Mouse (Mus musculus) liver, postnatal 0 days (tissue): ENCODE results near the gene Myh9. TPM values are rescaled to one million over a fixed set of nuclear protein-coding genes. Genes with fewer than 3 reads are reported as not detected.

Experiments used
- ATAC-seq: fragments of 200-750 bp; cut with Nextera tagmentation; 2 replicates; pipeline ENCODE4 v1.8.0; 2017; ENCODE audit warnings: mild to moderate bottlenecking, moderate library complexity
- DNase-seq: peaks from one replicate; pipeline ENCODE4 v3.0.0-alpha.2; 2016
- H3K27ac ChIP-seq: fragments of 300-500 bp; sonication (generic); 2 replicates; pipeline ENCODE4 v1.5.1; 2014; ENCODE audit warnings: antibody characterized with exemption, moderate library complexity, mild to moderate bottlenecking, low read depth
- H3K27me3 ChIP-seq: fragments of 300-500 bp; sonication (generic); 2 replicates; pipeline ENCODE4 v1.6.1; 2014; ENCODE audit warnings: low read length, control low read depth, mixed read lengths; ENCODE audit not compliant: insufficient read depth
- H3K36me3 ChIP-seq: fragments of 300-500 bp; sonication (generic); replicated peaks from 2 replicates; pipeline ENCODE4 v1.6.1; 2014; ENCODE audit warnings: mild to moderate bottlenecking, control low read depth, low read length, moderate library complexity, mixed read lengths; ENCODE audit not compliant: insufficient read depth
- H3K4me1 ChIP-seq: fragments of 300-500 bp; sonication (generic); 2 replicates; pipeline ENCODE4 v1.6.1; 2014; ENCODE audit warnings: antibody characterized with exemption, mild to moderate bottlenecking, control low read depth; ENCODE audit not compliant: insufficient read depth
- H3K4me2 ChIP-seq: fragments of 300-500 bp; sonication (generic); 2 replicates; pipeline ENCODE4 v1.6.1; 2014; ENCODE audit warnings: low read depth, mild to moderate bottlenecking, low read length, moderate library complexity, mixed read lengths
- H3K4me3 ChIP-seq: fragments of 300-500 bp; sonication (generic); 2 replicates; pipeline ENCODE4 v1.5.1; 2014; ENCODE audit warnings: low read depth, low read length
- H3K9ac ChIP-seq: fragments of 300-500 bp; sonication (generic); replicated peaks from 2 replicates; pipeline ENCODE4 v1.6.1; 2014; ENCODE audit warnings: mild to moderate bottlenecking, moderate library complexity
- H3K9me3 ChIP-seq: fragments of 300-500 bp; sonication (generic); 2 replicates; pipeline ENCODE4 v1.6.1; 2016; ENCODE audit warnings: mild to moderate bottlenecking, control low read depth, low read length, mixed read lengths
- CTCF ChIP-seq: sonication (generic); IDR thresholded peaks from 2 replicates; pipeline ENCODE4 v1.5.1; 2016; ENCODE audit warnings: antibody characterized with exemption, low read depth
- EP300 ChIP-seq: IDR thresholded peaks from 2 replicates; pipeline ENCODE4 v1.6.1; 2016; ENCODE audit warnings: antibody characterized with exemption, low read depth, mild to moderate bottlenecking
- WGBS: fragments of 180-500 bp; shearing (Covaris S2); extraction: QIAGEN DNeasy Blood & Tissue Kit; methylation state at CpG from one replicate; pipeline ENCODE4 v1.1.7; 2014; ENCODE audit not compliant: insufficient replicate concordance; 5-methylcytosine and 5-hydroxymethylcytosine counted together
- polyA plus RNA-seq: library from polyadenylated mRNA; unstranded; fragments of >200 nt; fragmentation: Nextera tagmentation; extraction: Ambion mirVana; gene quantifications from 2 replicates; pipeline ENCODE4 v1.2.1, GENCODE M21; 2015

The Myh9 gene
- polyA plus RNA-seq, 1 experiment from 2014 or later = 22.4 TPM

DNA sequence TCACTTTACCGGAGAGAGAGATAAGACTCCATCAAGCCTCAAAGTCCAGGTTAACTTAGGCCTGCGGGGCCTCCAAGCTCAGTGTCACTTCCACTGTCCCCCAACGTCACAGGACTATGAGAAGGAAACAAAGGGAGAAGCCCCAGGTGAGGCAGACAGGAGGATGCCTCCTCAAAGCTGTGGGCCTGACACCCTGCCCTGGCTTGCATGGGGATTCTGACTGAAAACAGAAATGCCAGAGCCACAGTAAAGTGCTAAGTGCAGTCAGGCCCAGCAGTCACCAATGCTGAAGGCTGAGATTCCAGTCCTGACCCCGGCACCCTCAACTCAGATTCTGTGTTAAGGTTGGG, 25.4 kb downstream of the Myh9 start:
- peaks cover 67% of the 10 kb centered on the region for H3K4me1 ChIP-seq

DNA sequence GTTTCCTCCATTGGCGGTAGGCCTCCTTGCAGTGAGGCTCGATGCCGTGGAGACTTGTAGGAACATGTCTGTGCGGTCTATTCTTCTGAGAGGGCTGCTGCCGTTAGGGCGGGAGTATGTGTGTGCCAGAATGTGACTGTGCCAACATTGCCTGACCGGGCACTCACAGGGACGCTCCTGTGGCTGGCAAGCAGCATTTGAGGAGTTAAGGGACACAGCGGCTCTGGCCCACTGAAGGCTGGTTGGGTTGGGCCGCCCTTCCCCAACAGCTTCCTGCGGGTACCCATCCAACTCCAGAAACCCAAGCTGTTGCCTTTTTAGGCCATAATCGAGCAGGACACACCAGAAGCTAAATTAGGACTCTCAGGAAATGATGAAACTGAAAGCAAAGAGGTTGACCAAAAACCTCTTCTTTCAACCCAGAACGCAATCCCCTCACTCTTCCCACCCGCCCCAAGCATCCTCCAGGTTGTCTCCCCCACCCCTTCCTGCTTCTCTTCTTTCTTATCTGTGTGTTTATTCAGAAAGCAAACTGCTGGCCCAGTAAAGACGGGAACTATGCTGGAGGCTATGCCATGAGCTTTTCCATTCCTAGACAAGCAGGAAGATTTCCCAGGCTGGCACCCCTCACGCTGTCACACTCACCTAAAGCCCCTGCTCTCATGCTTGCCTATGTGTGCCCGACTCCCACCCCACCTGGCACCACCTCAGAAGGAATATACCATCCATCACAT, 25.9 kb downstream of the Myh9 start:
- Histone ChIP-seq H3K4me3 (no peak overlapping the region), H3K27ac (peak overlapping the region; percentile 59), H3K9me3 (no peaks in the 10 kb centered on the region), H3K9ac (no peak overlapping the region), H3K4me2 (peak overlapping the region; percentile 44), H3K27me3 (no peaks in the 10 kb centered on the region), H3K4me1 (peaks cover 62% of the 10 kb centered on the region), H3K36me3 (peaks cover 32% of the 10 kb centered on the region)
- DNase-seq = no peak
- no peak for ATAC-seq
- TF ChIP-seq EP300 (no peak), CTCF (no peak)
- 31% methylated on average over 17 of the region's 17 CpGs for WGBS

More for the DNA sequence above, 25.4 kb downstream of the Myh9 start:
- DNase-seq (no peak), ATAC-seq (no peak)
- peak overlapping the region; percentile 39; the same call in 1 of the 2 replicates for H3K9ac ChIP-seq
- H3K36me3 ChIP-seq = peaks cover 31% of the 10 kb centered on the region
- no peak for TF ChIP-seq CTCF
- TF ChIP-seq EP300 = no peak
- no peaks in the 10 kb centered on the region for H3K9me3 ChIP-seq
- peak overlapping the region; percentile 44 for H3K4me2 ChIP-seq
- H3K27me3 ChIP-seq = no peaks in the 10 kb centered on the region
- H3K27ac ChIP-seq = peak overlapping the region; percentile 59
- no peak overlapping the region for H3K4me3 ChIP-seq
- WGBS = 46% methylated on average over 4 of the region's 4 CpGs

DNA sequence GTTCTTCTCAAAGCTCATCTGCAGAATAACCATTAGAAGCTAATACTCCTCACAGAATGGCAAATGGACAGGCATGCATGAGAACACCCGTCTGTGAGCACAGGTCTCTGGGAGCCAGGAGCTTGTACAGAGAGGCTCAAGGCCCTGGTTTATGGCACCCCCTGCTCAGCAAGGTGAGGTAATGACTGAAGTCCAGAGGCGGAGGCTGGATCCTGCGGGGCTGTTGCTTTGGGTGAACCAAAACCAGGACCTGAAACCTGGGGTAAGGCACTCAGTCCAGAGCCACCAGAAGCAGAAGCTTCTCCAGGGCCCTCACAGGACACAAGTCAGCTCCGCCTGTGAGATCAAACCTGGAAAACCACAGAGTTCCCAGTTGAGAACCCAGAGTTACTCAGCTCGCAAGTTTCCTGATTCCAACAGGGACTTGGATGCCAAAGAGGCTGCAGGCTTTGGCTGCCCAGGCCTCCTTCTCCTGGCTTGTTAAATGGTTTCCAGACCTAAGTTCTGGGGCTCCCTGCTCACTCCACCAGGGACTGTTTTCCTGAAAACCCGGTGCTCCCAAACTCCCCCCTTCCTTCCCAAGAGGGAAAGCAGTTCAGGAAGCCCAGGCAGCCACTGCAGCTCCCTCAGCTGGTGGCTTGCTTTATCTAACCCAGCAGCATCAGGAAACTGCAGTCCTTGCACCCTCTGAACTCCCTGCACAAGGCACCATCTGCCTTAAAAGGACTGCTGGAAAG, 28.2 kb downstream of the Myh9 start:
- Histone ChIP-seq H3K36me3 (peaks cover 49% of the 10 kb centered on the region), H3K9me3 (no peaks in the 10 kb centered on the region), H3K4me3 (no peak overlapping the region), H3K4me2 (no peak overlapping the region), H3K27ac (peak overlapping the region; percentile 11; the same call in 1 of the 2 replicates), H3K4me1 (peaks cover 40% of the 10 kb centered on the region), H3K27me3 (no peaks in the 10 kb centered on the region), H3K9ac (peak overlapping the region; percentile 34)
- WGBS = 58% methylated on average over 6 of the region's 6 CpGs
- TF ChIP-seq EP300 (no peak), CTCF (peak; percentile 50)
- DNase-seq (no peak), ATAC-seq (peak; percentile 55; the same call in 1 of the 2 replicates)

DNA sequence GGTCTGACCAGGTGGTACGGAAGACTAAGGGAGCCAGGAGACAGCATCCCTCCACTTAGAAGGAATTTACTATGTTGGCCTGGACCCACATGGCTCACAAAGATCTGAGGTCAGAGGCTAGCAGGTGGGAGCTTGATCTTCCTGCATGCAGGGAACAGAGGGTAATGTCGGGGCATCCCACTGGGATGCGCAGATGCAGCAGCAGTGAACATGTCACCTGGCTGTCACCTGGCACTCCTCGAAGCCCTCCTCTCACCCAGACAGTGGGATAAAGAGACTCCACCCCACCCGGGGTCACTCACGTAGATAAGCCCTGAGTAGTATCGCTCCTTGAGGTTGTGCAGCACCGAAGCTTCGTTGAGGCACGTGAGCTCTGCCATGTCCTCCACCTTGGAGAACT, 29.4 kb downstream of the Myh9 start:
- Histone ChIP-seq H3K9ac (no peak overlapping the region), H3K27me3 (no peaks in the 10 kb centered on the region), H3K4me1 (peaks cover 35% of the 10 kb centered on the region), H3K36me3 (peaks cover 61% of the 10 kb centered on the region), H3K4me3 (no peak overlapping the region), H3K27ac (no peak overlapping the region), H3K9me3 (no peaks in the 10 kb centered on the region), H3K4me2 (no peak overlapping the region)
- TF ChIP-seq CTCF (no peak), EP300 (no peak)
- no peak for DNase-seq
- no peak for ATAC-seq
- 85% methylated on average over 10 of the region's 10 CpGs for WGBS

DNA sequence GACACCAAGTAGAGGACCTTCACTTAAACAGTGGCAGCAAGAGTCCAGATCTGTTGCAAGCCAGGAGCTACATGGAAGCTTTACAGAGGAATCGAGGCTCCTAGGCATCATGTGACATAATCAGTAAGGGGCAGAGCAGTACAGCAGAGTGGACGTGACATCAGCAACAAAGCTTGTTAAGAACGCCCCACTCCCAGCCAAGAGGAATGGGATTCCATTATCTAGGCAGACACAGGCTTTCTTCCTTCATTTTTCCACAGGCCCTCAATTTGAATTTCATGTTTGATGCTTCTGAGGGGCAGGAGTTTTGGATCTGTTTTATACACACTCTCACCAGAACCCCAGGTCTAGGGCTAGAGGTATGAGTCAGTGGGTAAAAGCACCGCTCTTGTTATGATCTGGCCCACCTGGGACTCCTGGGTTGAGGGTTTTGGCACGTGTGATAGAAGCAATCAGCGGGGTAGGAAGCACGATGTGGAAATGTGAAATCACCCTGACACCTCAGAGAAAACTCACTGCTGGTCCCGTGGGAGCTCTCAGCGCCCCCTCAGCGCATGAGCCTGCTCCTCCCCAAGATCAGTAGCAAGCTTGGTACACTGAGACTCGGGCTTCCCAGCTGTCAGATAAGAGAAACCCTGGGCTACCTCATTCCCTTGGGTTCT, 30.7 kb downstream of the Myh9 start:
- H3K27ac ChIP-seq = no peak overlapping the region
- peaks cover 73% of the 10 kb centered on the region for H3K36me3 ChIP-seq
- H3K27me3 ChIP-seq = no peaks in the 10 kb centered on the region
- H3K4me3 ChIP-seq = no peak overlapping the region
- TF ChIP-seq CTCF = no peak
- WGBS = 81% methylated on average over 11 of the region's 11 CpGs
- ATAC-seq (no peak), DNase-seq (no peak)
- H3K4me1 ChIP-seq = peaks cover 26% of the 10 kb centered on the region
- H3K9ac ChIP-seq = no peak overlapping the region
- no peak overlapping the region for H3K4me2 ChIP-seq
- H3K9me3 ChIP-seq = no peaks in the 10 kb centered on the region

DNA sequence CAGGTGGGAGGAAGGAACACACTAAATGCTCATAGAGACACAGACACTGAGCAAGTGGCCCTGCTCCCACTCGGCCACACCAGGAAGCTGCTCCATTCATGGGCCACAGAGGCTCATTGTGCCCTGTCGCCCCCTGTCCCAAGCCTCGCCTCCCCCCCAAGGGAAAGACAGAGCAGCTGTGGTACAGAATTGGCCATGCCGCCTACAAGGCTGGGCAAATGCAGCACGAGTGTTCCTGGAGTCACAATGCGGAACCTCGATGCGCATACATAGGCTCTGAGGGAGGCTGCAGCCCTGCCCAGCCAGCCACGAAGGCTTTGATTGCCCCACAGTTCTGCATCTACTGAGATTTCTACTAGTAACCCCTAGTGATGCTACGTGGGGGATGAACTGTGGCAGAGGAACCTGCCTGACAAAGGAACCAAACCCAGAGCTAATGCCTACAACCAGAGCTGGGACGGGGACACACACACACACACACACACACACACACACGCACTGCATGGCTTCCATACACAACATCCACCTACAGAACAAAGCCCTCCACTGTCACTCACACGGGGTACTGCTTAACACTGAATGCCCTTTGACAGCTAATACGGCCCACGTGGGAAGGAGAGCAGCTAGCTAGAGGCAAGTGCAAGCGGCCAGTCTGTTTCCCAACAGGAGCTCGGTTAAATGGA, 31.4 kb downstream of the Myh9 start:
- Histone ChIP-seq H3K9me3 (no peaks in the 10 kb centered on the region), H3K4me3 (no peak overlapping the region), H3K27ac (no peak overlapping the region), H3K36me3 (peaks cover 73% of the 10 kb centered on the region), H3K9ac (no peak overlapping the region), H3K4me1 (peaks cover 20% of the 10 kb centered on the region), H3K4me2 (no peak overlapping the region), H3K27me3 (no peaks in the 10 kb centered on the region)
- no peak for DNase-seq
- no peak for ATAC-seq
- TF ChIP-seq EP300 = no peak
- no peak for TF ChIP-seq CTCF
- 81% methylated on average over 17 of the region's 17 CpGs for WGBS
